Mouse (Mus musculus) gastrocnemius, adult 2 months (tissue): ENCODE measurements around the gene Alpl. TPM values are rescaled to one million over a fixed set of nuclear protein-coding genes. Genes with fewer than 3 reads are reported as not detected.

Experiments used
- DNase-seq: peaks from one replicate; pipeline ENCODE4 v3.0.0; 2022
- H3K27ac ChIP-seq: fragments of 200-600 bp; 2 replicates; pipeline ENCODE4 v1.8.1; 2022; ENCODE audit warnings: mild to moderate bottlenecking
- H3K4me3 ChIP-seq: fragments of 200-600 bp; 2 replicates; pipeline ENCODE4 v1.8.1; 2022; ENCODE audit warnings: mild to moderate bottlenecking, moderate library complexity
- CTCF ChIP-seq: fragments of 200-600 bp; IDR thresholded peaks from 2 replicates; pipeline ENCODE4 v1.8.1; 2022; ENCODE audit warnings: antibody characterized with exemption, mild to moderate bottlenecking, moderate library complexity
- intact Hi-C: fragments of 180-260 bp; cut with DNase I; formaldehyde crosslinking; loops from one replicate; pipeline ENCODE4 v1.15.1; 2025
- total RNA-seq, 2 experiments: library from RNA; stranded (reverse); gene quantifications; 2 replicates each; pipeline ENCODE4 v1.2.3; 2021

The Alpl gene
- total RNA-seq, 2 experiments from 2014 or later, result 10.3 to 42.2 TPM

DNA sequence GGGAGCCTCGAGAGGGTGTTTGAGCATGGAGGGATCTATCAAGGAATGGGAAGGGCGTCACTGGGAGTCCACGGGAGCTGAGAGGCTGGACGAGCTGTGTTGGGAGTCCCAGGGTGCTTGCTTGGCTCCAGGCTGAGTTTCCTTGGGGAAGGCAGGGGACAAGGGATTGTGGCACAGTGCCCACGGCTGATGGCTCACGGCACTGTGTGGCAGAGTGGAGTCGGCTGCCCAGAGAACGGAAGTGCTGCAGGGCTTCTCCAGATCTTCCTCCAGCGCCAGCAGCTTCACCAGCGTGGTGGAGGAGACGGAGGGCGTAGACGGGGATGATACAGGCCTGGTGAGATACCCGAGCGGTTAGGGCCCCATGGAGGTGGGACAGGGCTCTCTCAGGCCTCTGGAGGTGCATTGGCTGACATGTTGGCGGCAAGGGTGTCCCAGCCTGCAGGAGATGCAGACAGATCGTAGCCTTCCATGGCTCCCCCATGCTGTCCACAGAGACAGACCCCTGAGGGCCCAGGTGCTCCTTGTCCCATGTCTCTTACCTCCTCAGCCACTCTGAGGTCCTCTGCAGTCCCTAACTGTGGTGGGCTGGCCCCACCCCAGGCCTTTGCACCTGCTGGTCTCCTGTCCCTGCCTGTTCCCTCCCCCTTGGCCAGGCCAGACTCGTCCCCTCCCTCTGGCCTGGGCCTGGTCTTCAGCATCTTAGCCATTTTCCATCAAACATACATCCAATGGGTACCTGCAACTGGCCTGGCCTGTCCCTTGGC, 69.3 kb downstream of the Alpl start:
- intact Hi-C loops, result no loop called here
- Histone ChIP-seq H3K27ac (no peak overlapping the region), H3K4me3 (no peak overlapping the region)
- no peak for DNase-seq
- no peak for TF ChIP-seq CTCF

GRCm38 (mm10) chr4:137725541-137726145, 70.5 kb downstream of the Alpl start:
- TF ChIP-seq CTCF, result no peak
- no peak for DNase-seq
- intact Hi-C loops, result no loop called here
- Histone ChIP-seq H3K27ac (peak overlapping the region; percentile 67), H3K4me3 (peak overlapping the region; percentile 37; the same call in 1 of the 2 replicates)

DNA sequence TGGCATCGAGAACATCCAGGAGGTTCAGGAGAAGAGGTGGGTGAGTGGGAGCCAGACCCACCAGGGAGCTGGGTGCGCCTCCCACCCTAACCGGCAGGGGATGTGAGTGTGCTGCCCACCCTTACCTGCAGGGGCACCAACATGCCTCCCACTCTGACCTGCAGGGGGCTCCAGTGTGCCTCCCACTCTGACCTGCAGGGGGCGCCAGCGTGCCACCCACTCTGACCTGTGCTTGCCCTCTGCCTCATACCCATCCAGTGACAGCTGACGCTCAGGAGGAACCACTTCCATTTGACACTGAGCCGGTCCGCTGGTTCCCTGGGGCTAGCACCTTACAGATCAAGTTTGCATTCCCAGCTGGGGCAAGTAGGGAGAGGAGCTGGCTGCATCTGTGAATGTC, 71.4 kb downstream of the Alpl start:
- DNase-seq, result peak; percentile 89
- Histone ChIP-seq H3K4me3 (peak overlapping the region; percentile 62), H3K27ac (peak overlapping the region; percentile 85)
- TF ChIP-seq CTCF, result peak; percentile 97
- intact Hi-C loops, result loop anchor here (1.0 kb wide), 1 partner anchor 41 kb away; no protein-coding TSS in a partner anchor

DNA sequence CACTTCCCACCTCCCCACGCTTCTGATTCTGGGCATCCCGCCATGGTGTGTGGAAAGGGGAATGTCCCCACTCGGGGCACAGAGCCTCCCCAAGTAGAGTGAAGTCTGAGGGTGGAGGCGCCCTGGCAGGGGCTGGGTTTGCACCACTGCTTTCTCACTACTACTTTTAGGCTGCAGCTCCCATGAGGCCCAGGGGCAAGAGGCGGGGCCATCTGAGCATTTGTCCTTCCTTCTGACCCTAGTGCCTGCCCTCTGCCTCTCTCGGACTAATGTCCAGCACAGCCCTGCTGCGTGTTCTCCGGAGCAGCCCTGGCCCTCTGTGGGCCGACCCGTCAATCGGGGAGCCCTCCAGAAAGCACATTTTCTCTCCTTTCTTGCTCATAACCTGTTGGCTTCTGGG, 72.0 kb downstream of the Alpl start:
- Histone ChIP-seq H3K4me3 (peak overlapping the region; percentile 62), H3K27ac (peak overlapping the region; percentile 85)
- intact Hi-C loops, result loop anchor here (1.0 kb wide), 1 partner anchor 41 kb away; no protein-coding TSS in a partner anchor
- no peak for TF ChIP-seq CTCF
- DNase-seq, result peak; percentile 72

- H3K4me3 ChIP-seq, result peak overlapping the region; percentile 62
- DNase-seq, result no peak
- intact Hi-C loops, result loop anchor here (1.0 kb wide), 1 partner anchor 47 kb away; no protein-coding TSS in a partner anchor
- H3K27ac ChIP-seq, result peak overlapping the region; percentile 85
- TF ChIP-seq CTCF, result no peak
Measured at GRCm38 (mm10) chr4:137723527-137723926, 72.7 kb downstream of the Alpl start.

- peak overlapping the region; percentile 62 for H3K4me3 ChIP-seq
- H3K27ac ChIP-seq, result no peak overlapping the region
- peak; percentile 97 for TF ChIP-seq CTCF
- intact Hi-C loops, result loop anchor here (1.0 kb wide), 1 partner anchor 47 kb away; no protein-coding TSS in a partner anchor
- peak; percentile 77 for DNase-seq
Measured at GRCm38 (mm10) chr4:137722692-137723427, 73.3 kb downstream of the Alpl start.

- intact Hi-C loops, result no loop called here
- H3K27ac ChIP-seq, result no peak overlapping the region
- no peak overlapping the region for H3K4me3 ChIP-seq
- DNase-seq, result no peak
- no peak for TF ChIP-seq CTCF
Measured at GRCm38 (mm10) chr4:137722230-137722629, 74.0 kb downstream of the Alpl start.

- H3K4me3 ChIP-seq, result no peak overlapping the region
- intact Hi-C loops, result no loop called here
- H3K27ac ChIP-seq, result no peak overlapping the region
- no peak for TF ChIP-seq CTCF
- no peak for DNase-seq
Measured at GRCm38 (mm10) chr4:137721563-137721962, 74.6 kb downstream of the Alpl start.

DNA sequence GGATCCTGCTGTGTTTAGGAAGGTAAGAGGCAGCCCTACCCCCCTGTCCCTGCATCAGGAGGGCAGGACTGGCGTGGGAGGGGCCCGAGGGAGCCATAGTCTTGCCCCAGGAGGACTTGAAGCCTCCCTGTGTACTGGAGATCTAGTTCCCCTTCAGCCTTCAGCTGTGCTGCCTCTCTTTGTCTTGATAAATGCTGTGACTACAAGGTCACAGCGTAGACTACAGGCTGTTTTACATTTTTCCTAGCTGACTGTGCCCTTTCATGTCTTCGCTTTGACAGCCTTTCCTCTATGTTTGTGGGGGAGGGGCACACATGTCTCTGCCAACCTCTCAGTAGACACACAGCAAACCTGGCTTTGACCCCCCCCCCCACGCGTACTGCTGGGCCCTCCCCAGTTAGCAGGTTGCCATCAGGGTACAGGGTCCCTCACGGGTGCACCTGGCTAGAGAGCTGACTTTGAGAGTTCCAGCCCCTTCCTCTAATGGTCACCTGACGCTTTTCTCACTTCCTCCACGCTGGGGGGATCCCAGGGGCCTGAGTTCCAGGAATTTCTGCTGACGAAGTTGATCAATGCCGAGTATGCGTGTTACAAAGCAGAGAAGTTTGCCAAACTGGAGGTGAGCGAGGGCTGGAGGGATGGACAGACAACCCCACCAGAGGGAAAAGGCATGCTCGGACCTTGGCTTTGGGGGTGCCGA, 76.7 kb downstream of the Alpl start:
- H3K27ac ChIP-seq, result no peak overlapping the region
- H3K4me3 ChIP-seq, result no peak overlapping the region

DNA sequence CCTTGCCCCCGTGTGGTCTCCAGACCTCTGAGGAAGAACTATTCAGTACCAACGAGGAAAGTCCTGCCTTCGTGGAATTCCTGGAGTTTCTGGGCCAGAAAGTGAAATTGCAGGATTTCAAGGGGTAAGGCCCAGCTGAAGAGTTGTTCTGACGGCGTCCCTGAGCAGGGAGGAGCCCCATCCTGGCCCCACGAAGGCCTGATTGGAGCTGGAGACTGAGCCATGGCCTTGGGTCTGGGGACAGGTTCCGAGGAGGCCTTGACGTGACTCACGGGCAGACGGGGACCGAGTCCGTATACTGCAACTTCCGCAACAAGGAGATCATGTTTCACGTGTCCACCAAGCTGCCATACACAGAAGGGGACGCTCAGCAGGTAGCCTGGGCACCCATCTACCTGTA, 78.5 kb downstream of the Alpl start:
- H3K27ac ChIP-seq, result no peak overlapping the region
- intact Hi-C loops, result no loop called here
- TF ChIP-seq CTCF, result no peak
- H3K4me3 ChIP-seq, result no peak overlapping the region
- no peak for DNase-seq

More for the DNA sequence above, 76.7 kb downstream of the Alpl start:
- intact Hi-C loops, result no loop called here
- TF ChIP-seq CTCF, result no peak
- no peak for DNase-seq

DNA sequence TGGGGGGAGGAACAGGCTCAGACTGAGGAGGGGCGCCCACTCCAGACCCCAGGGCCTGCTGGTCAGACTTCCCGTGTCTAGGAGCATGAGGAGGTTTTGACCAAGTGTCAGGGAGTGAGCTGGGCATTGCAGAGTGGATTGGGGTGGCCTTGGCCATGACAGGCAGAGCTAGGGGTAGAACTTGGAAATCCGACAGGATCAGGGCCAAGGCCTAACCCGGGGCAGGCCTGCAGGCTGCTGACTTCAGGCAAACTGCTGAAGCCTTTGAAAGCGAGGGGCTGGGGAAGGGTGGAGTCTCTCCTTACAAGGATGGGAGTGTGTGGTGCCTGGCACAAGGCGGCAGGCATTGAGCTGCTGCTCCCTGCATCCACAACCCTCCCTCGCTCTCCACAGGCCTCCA, 79.2 kb downstream of the Alpl start:
- intact Hi-C loops, result no loop called here
- TF ChIP-seq CTCF, result no peak
- DNase-seq, result no peak
- no peak overlapping the region for H3K4me3 ChIP-seq
- no peak overlapping the region for H3K27ac ChIP-seq

GRCm38 (mm10) chr4:137714020-137714624, 82.1 kb downstream of the Alpl start:
- TF ChIP-seq CTCF, result peak; percentile 33
- Histone ChIP-seq H3K4me3 (no peak overlapping the region), H3K27ac (no peak overlapping the region)
- peak; percentile 14 for DNase-seq
- intact Hi-C loops, result no loop called here
